Mouse (Mus musculus): Measurements from ENCODE around the gene Myzap. TPM values are rescaled to one million over a fixed set of nuclear protein-coding genes. Genes with fewer than 3 reads are reported as not detected.

Myzap gene
- polyA plus RNA-seq, 1 experiment, result 6.0 TPM

DNA sequence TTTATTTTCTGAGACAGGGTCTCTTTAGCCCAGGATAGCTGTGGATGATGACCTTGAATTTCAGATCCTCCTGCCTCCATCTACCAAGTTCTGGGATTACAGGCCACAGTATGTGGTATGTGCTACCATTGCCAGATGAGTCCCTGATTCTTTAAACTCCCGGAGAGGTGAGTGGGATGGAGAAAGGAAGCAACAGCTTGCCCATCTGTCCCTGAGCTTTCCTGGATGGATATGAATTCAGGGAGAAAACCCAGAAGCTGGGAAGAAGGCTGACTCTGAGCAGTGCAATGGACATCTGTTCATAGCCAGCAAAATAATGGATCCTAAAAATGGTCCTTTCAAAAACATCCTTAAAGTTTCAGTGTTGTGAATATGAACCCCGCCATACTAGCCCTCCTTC lies 57.1 kb downstream of the Myzap start:
- no peaks in the 10 kb centered on the region for H3K79me2 ChIP-seq (ENCODE audit: control insufficient read depth, insufficient read depth)
- H3K36me3 ChIP-seq (ENCODE audit: control insufficient read depth, insufficient read depth), result no peaks in the 10 kb centered on the region
- H3K4me2 ChIP-seq (ENCODE audit: low read depth), result no peak overlapping the region
- H3K4me3 ChIP-seq, result no peak overlapping the region
- no peak overlapping the region for H3ac ChIP-seq (ENCODE audit: control insufficient read depth, insufficient read length)
- no peak for TF ChIP-seq REST (IDR thresholded peaks at IDR 0.05; ENCODE audit: insufficient read depth, insufficient read length)
- TF ChIP-seq E2F4 (IDR thresholded peaks at IDR 0.05; ENCODE audit: insufficient read depth), result no peak
- no peak for TF ChIP-seq MYOG (IDR thresholded peaks at IDR 0.05; ENCODE audit: control insufficient read depth in 1 of 3, insufficient read depth in 1 of 3, insufficient read length in 2 of 3, low read depth in 2 of 3)
- peaks cover 11% of the 10 kb centered on the region for H3K27me3 ChIP-seq (ENCODE audit: control insufficient read depth, insufficient read depth, insufficient read length)

DNA sequence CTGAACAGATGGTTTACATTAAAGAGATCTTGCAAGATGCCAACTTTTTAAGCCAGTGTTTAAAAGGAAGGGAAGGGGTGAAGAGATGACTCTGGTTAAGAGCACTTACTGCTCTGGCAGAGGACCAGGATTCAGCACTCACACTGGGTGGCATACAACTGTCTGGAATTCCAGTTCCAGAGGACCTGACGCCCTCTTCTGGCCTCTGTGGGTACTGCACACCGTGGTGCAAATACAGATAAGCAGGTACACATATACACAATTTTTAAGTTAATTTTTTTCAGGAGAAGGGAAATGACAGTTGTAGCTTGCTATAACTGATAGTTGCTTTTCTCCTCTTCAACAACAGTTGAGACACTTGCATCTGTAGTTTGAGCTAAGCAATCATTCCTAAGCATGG lies 62.2 kb downstream of the Myzap start:
- H3K79me2 ChIP-seq (ENCODE audit: control insufficient read depth, insufficient read depth), result no peaks in the 10 kb centered on the region
- no peak for TF ChIP-seq MAX (IDR thresholded peaks at IDR 0.05; ENCODE audit: low read depth)
- no peak for TF ChIP-seq TCF3 (IDR thresholded peaks at IDR 0.05; ENCODE audit: insufficient read length, low read depth)
- TF ChIP-seq E2F4 (IDR thresholded peaks at IDR 0.05; ENCODE audit: insufficient read depth), result no peak
- no peak for TF ChIP-seq POLR2A (IDR thresholded peaks at IDR 0.05; ENCODE audit: insufficient read length, low read depth)
- TF ChIP-seq USF1 (IDR thresholded peaks at IDR 0.05; ENCODE audit: low read depth), result no peak
- H3K4me3 ChIP-seq, result no peak overlapping the region
- no peak overlapping the region for H3ac ChIP-seq (ENCODE audit: control insufficient read depth, insufficient read length)
- no peaks in the 10 kb centered on the region for H3K36me3 ChIP-seq (ENCODE audit: control insufficient read depth, insufficient read depth)
- H3K4me2 ChIP-seq (ENCODE audit: low read depth), result no peak overlapping the region
- no peaks in the 10 kb centered on the region for H3K27me3 ChIP-seq (ENCODE audit: control insufficient read depth, insufficient read depth, insufficient read length)

DNA sequence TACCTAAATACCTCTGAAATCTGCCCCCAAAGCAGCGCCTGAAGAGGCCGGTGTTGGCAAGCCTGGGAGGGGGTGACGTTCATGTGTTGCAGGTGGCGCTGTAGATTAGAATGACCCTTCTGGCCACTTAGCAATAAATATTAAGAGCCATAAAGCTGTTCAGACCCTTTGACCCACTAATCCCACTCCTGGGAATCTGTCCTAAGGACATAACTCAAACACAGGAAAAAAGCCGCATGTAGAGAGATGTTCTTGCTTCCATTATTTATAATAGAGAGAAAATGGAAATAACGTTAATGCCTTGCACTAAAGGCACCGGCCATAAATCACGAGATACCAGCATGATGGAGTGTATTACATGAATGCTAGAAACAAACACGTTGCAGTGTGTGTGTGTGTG lies 64.7 kb downstream of the Myzap start:
- no peak overlapping the region for H3K4me2 ChIP-seq (ENCODE audit: low read depth)
- H3ac ChIP-seq (ENCODE audit: control insufficient read depth, insufficient read length), result no peak overlapping the region
- no peaks in the 10 kb centered on the region for H3K36me3 ChIP-seq (ENCODE audit: control insufficient read depth, insufficient read depth)
- no peak for TF ChIP-seq SRF (IDR thresholded peaks at IDR 0.05; ENCODE audit: control insufficient read depth, insufficient read length, low read depth)
- TF ChIP-seq POLR2AphosphoS2 (IDR thresholded peaks at IDR 0.05; ENCODE audit: insufficient read length, low read depth), result no peak
- TF ChIP-seq REST (IDR thresholded peaks at IDR 0.05; ENCODE audit: insufficient read depth, insufficient read length), result no peak
- no peak for TF ChIP-seq E2F4 (IDR thresholded peaks at IDR 0.05; ENCODE audit: insufficient read depth)
- no peak for TF ChIP-seq USF1 (IDR thresholded peaks at IDR 0.05; ENCODE audit: low read depth)
- no peak for TF ChIP-seq TCF12 (IDR thresholded peaks at IDR 0.05; ENCODE audit: insufficient read depth, poor library complexity, severe bottlenecking)
- TF ChIP-seq CEBPB (IDR thresholded peaks at IDR 0.05; ENCODE audit: insufficient read depth, poor library complexity, severe bottlenecking), result no peak
- TF ChIP-seq TCF3 (IDR thresholded peaks at IDR 0.05; ENCODE audit: insufficient read length, low read depth), result no peak
- no peak for TF ChIP-seq MYOD1 (IDR thresholded peaks at IDR 0.05; ENCODE audit: control insufficient read depth in 1 of 3, insufficient read length in 2 of 3, low read depth in 2 of 3)
- TF ChIP-seq MYOG (IDR thresholded peaks at IDR 0.05; ENCODE audit: control insufficient read depth in 1 of 3, insufficient read depth in 1 of 3, insufficient read length in 2 of 3, low read depth in 2 of 3), result no peak
- TF ChIP-seq MAX (IDR thresholded peaks at IDR 0.05; ENCODE audit: low read depth), result no peak
- no peak for TF ChIP-seq POLR2A (IDR thresholded peaks at IDR 0.05; ENCODE audit: insufficient read length, low read depth)
- no peaks in the 10 kb centered on the region for H3K27me3 ChIP-seq (ENCODE audit: control insufficient read depth, insufficient read depth, insufficient read length)
- H3K4me3 ChIP-seq, result no peak overlapping the region
- no peaks in the 10 kb centered on the region for H3K79me2 ChIP-seq (ENCODE audit: control insufficient read depth, insufficient read depth)

DNA sequence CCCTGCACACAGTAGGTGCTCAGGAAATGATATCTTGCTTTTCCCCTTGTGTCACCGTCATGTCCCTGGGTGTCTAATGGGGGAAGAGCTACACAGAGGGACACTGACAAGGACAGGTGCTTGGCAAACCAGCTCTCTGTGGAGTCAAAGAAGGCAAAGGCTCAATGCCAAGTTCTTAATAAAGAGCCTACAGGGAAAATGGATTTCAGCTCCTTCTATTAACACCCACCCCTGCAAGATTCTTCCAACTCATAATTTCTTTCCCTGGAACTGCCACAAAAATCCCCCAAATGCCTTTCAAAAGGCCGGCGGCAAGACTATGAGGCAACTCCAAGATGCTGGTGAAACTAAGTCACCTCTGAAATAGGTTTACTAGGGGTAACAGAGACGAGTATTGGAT lies 68.3 kb downstream of the Myzap start:
- H3ac ChIP-seq (ENCODE audit: control insufficient read depth, insufficient read length), result no peak overlapping the region
- TF ChIP-seq SRF (IDR thresholded peaks at IDR 0.05; ENCODE audit: control insufficient read depth, insufficient read length, low read depth) (no peak), MYOD1 (IDR thresholded peaks at IDR 0.05; ENCODE audit: control insufficient read depth in 1 of 3, insufficient read length in 2 of 3, low read depth in 2 of 3) (peak; percentile 41 to 61 (median 49)), CEBPB (IDR thresholded peaks at IDR 0.05; ENCODE audit: insufficient read depth, poor library complexity, severe bottlenecking) (no peak), TCF3 (IDR thresholded peaks at IDR 0.05; ENCODE audit: insufficient read length, low read depth) (no peak)
- H3K36me3 ChIP-seq (ENCODE audit: control insufficient read depth, insufficient read depth), result no peaks in the 10 kb centered on the region
- H3K79me2 ChIP-seq (ENCODE audit: control insufficient read depth, insufficient read depth), result no peaks in the 10 kb centered on the region
- H3K27me3 ChIP-seq (ENCODE audit: control insufficient read depth, insufficient read depth, insufficient read length), result no peaks in the 10 kb centered on the region
- no peak overlapping the region for H3K4me3 ChIP-seq
- H3K4me2 ChIP-seq (ENCODE audit: low read depth), result no peak overlapping the region

DNA sequence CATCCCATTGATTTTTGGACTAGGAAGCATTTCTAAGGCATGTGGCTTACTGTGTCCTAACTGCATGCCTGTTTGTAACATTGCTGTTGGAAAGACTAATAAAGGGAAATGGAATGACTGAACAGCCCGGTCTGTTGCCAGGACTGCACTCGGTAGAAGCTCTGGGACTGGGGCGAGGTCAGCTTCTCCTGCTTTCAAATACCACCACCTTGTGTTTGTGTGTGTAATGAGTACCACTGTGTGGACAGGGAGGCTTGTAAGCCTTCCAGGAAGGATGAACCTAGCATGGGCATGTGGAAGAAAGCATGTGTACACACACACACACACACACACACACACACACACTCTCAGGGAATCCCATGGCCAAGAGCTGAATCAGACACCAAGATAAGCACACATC lies 72.3 kb downstream of the Myzap start:
- Histone ChIP-seq H3K4me3 (no peak overlapping the region), H3K79me2 (ENCODE audit: control insufficient read depth, insufficient read depth) (no peaks in the 10 kb centered on the region), H3K36me3 (ENCODE audit: control insufficient read depth, insufficient read depth) (no peaks in the 10 kb centered on the region), H3ac (ENCODE audit: control insufficient read depth, insufficient read length) (no peak overlapping the region), H3K27me3 (ENCODE audit: control insufficient read depth, insufficient read depth, insufficient read length) (no peaks in the 10 kb centered on the region), H3K4me2 (ENCODE audit: low read depth) (no peak overlapping the region)
- TF ChIP-seq TCF3 (IDR thresholded peaks at IDR 0.05; ENCODE audit: insufficient read length, low read depth) (no peak), E2F4 (IDR thresholded peaks at IDR 0.05; ENCODE audit: insufficient read depth) (no peak), MYOD1 (IDR thresholded peaks at IDR 0.05; ENCODE audit: control insufficient read depth in 1 of 3, insufficient read length in 2 of 3, low read depth in 2 of 3) (no peak), POLR2AphosphoS2 (IDR thresholded peaks at IDR 0.05; ENCODE audit: insufficient read length, low read depth) (no peak), SRF (IDR thresholded peaks at IDR 0.05; ENCODE audit: control insufficient read depth, insufficient read length, low read depth) (no peak), POLR2A (IDR thresholded peaks at IDR 0.05; ENCODE audit: insufficient read length, low read depth) (no peak), USF1 (IDR thresholded peaks at IDR 0.05; ENCODE audit: low read depth) (no peak), MYOG (IDR thresholded peaks at IDR 0.05; ENCODE audit: control insufficient read depth in 1 of 3, insufficient read depth in 1 of 3, insufficient read length in 2 of 3, low read depth in 2 of 3) (no peak), MAX (IDR thresholded peaks at IDR 0.05; ENCODE audit: low read depth) (no peak), TCF12 (IDR thresholded peaks at IDR 0.05; ENCODE audit: insufficient read depth, poor library complexity, severe bottlenecking) (no peak), REST (IDR thresholded peaks at IDR 0.05; ENCODE audit: insufficient read depth, insufficient read length) (no peak), CEBPB (IDR thresholded peaks at IDR 0.05; ENCODE audit: insufficient read depth, poor library complexity, severe bottlenecking) (no peak)

All from myocyte (in vitro differentiated cells).